Mouse (Mus musculus): ENCODE results near the gene Ran. TPM values are rescaled to one million over a fixed set of nuclear protein-coding genes. Genes with fewer than 3 reads are reported as not detected.

Ran gene
- 76.1 TPM for polyA plus RNA-seq (2014; fragmentation: Illumina TruSeq; extraction: RNeasy Lipid Tissue Mini Kit (QIAGEN cat#74804); ENCODE audit: low read depth, low replicate concordance)

GRCm38 (mm10) chr5:129019497-129020299 lies at the start of gene Ran:
Gene Ran, plus strand, starts transcription at chr5:129020069.

GRCm38 (mm10) chr5:129008412-129008826 lies 11.4 kb upstream of the Ran start, which contains the start of gene Stx2:
Gene Stx2, minus strand, starts transcription at chr5:129008574.

Other genes with a start within 250 kb of the Ran start
- not detected for gene Rimbp2, start 66.6 kb upstream of the Ran start, polyA plus RNA-seq (2014; fragmentation: Illumina TruSeq; extraction: RNeasy Lipid Tissue Mini Kit (QIAGEN cat#74804); ENCODE audit: low read depth, low replicate concordance)
- 21.4 TPM for gene Stx2, start 11.5 kb upstream of the Ran start, polyA plus RNA-seq (2014; fragmentation: Illumina TruSeq; extraction: RNeasy Lipid Tissue Mini Kit (QIAGEN cat#74804); ENCODE audit: low read depth, low replicate concordance)
- gene Adgrd1, start 76.7 kb downstream of the Ran start, polyA plus RNA-seq (2014; fragmentation: Illumina TruSeq; extraction: RNeasy Lipid Tissue Mini Kit (QIAGEN cat#74804); ENCODE audit: low read depth, low replicate concordance): 0.13 TPM

Measured in liver, adult 10 weeks (tissue).